Mouse (Mus musculus) heart, embryonic 15.5 days (tissue): Measurements from ENCODE around the gene Rab25. TPM values are rescaled to one million over a fixed set of nuclear protein-coding genes. Genes with fewer than 3 reads are reported as not detected.
"Not testable (repeated sequence)": the region's sequence is repeated elsewhere in the genome, so short reads cannot be mapped to it uniquely, and the experiment has no call there.

ENCODE experiments used
- ATAC-seq: fragments of 200-750 bp; cut with Nextera tagmentation; replicated peaks from 2 replicates; pipeline ENCODE4 v1.8.0; 2017; ENCODE audit warnings: low read depth, moderate TSS enrichment; ENCODE audit not compliant: insufficient number of reproducible peaks, insufficient read depth, low FRiP score
- H3K27ac ChIP-seq: fragments of 300-500 bp; sonication (generic); 2 replicates; pipeline ENCODE4 v1.5.1; 2015; ENCODE audit warnings: mild to moderate bottlenecking, inconsistent platforms
- H3K27me3 ChIP-seq: fragments of 300-500 bp; sonication (generic); 2 replicates; pipeline ENCODE4 v1.6.1; 2015; ENCODE audit warnings: inconsistent platforms
- H3K36me3 ChIP-seq: fragments of 300-500 bp; sonication (generic); 2 replicates; pipeline ENCODE4 v1.6.1; 2015; ENCODE audit warnings: mild to moderate bottlenecking, inconsistent platforms
- H3K4me1 ChIP-seq: fragments of 300-500 bp; sonication (generic); replicated peaks from 2 replicates; pipeline ENCODE4 v1.6.1; 2015; ENCODE audit warnings: inconsistent platforms
- H3K4me2 ChIP-seq: fragments of 300-500 bp; sonication (generic); 2 replicates; pipeline ENCODE4 v1.6.1; 2015; ENCODE audit warnings: inconsistent platforms, mild to moderate bottlenecking, moderate library complexity
- H3K4me3 ChIP-seq: fragments of 300-500 bp; sonication (generic); 2 replicates; pipeline ENCODE4 v1.5.1; 2015; ENCODE audit warnings: mild to moderate bottlenecking, inconsistent platforms
- H3K9ac ChIP-seq: fragments of 300-500 bp; sonication (generic); 2 replicates; pipeline ENCODE4 v1.6.1; 2015; ENCODE audit warnings: mild to moderate bottlenecking, inconsistent platforms
- H3K9me3 ChIP-seq: fragments of 300-500 bp; sonication (generic); replicated peaks from 2 replicates; pipeline ENCODE4 v1.6.1; 2016; ENCODE audit warnings: inconsistent platforms
- WGBS: fragments of 180-500 bp; shearing (Covaris S2); methylation state at CpG from one replicate; pipeline ENCODE4 v1.1.7; 2015; ENCODE audit warnings: mixed read lengths; 5-methylcytosine and 5-hydroxymethylcytosine counted together
- polyA plus RNA-seq: library from polyadenylated mRNA; unstranded; fragments of >200 nt; fragmentation: Nextera tagmentation; extraction: Ambion mirVana; gene quantifications from 2 replicates; pipeline ENCODE4 v1.2.1, GENCODE M21; 2015

Gene Rab25
- polyA plus RNA-seq, 1 experiment from 2014 or later: 0.92 TPM

DNA sequence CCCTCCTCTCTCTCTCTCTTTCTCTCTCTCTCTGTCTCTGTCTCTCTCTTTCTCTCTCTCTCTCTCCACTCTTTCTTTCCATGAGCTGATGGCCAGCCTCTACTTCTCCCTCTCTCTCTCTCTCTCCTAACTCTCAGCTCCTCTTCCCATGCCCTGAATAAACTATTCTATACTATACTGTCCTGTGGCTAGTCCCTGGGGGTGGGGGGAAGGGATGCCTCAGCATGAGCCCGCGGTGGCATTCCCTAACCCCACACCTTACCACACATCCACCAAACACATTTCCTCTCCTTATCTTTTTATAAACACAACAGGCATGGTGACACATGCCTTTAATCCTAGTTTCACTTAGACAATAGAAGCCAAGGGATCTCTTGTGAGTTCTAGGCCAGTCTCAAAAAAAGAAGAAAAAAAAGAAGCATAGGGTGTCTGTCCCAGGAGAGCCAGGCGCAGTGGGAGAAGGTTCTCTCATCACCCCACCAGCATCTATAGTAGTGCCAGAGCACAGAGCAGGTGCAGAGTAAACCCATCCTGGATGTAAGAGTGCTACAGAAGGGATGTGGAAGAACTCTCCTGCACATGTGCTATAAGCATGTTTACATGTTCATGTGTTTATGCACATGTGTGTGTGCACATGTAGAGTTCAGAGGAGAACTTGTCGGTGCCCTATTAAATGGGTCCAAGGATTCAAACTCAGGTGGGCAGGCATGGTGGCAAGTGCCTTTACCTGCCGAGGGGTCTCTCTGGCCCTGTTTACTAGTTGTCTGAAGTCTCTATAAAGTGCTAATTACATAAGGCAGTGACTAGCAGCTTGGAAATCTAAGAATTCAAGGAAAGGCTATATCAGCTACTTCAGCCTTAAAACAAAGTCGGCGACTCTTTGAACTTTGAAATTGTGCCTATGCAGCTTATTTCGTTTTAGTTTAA is 30.7 kb upstream of the Rab25 start:
- no peaks in the 10 kb centered on the region for H3K9me3 ChIP-seq
- no peak overlapping the region for H3K27ac ChIP-seq
- H3K36me3 ChIP-seq: peaks cover 27% of the 10 kb centered on the region
- WGBS: 39% methylated on average over 8 of the region's 8 CpGs
- H3K4me3 ChIP-seq: peak overlapping the region; percentile 69
- H3K4me1 ChIP-seq: peaks cover 12% of the 10 kb centered on the region
- H3K4me2 ChIP-seq: peak overlapping the region; percentile 73
- ATAC-seq: 0 out of 2 replicates have a peak, but pooled peaks have one; percentile 23
- no peaks in the 10 kb centered on the region for H3K27me3 ChIP-seq
- no peak overlapping the region for H3K9ac ChIP-seq

DNA sequence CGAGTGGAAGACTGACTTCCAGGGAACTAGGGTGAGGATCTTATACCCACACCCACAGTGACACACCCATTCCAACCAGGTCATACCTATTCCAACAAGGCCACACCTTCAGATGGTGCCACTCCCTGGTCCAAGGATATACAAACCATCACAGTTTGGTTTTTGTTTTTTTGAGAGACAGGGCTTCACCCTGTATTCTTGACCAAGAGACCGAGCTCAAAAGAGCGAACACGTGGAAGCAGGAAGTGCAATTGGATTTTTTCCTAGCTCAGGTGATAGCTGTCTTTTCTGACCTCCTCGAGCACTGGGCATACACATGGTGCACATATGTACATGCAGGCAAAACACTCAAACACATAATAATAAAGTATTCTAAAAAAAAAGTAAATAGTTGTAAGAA is 29.7 kb upstream of the Rab25 start:
- H3K9ac ChIP-seq, H3K27me3 ChIP-seq, H3K27ac ChIP-seq, H3K4me3 ChIP-seq, H3K4me2 ChIP-seq, H3K9me3 ChIP-seq, ATAC-seq: not testable (repeated sequence)
- peaks cover 18% of the 10 kb centered on the region for H3K36me3 ChIP-seq
- WGBS: 80% methylated on average over 5 of the region's 5 CpGs
- peaks cover 12% of the 10 kb centered on the region for H3K4me1 ChIP-seq

DNA sequence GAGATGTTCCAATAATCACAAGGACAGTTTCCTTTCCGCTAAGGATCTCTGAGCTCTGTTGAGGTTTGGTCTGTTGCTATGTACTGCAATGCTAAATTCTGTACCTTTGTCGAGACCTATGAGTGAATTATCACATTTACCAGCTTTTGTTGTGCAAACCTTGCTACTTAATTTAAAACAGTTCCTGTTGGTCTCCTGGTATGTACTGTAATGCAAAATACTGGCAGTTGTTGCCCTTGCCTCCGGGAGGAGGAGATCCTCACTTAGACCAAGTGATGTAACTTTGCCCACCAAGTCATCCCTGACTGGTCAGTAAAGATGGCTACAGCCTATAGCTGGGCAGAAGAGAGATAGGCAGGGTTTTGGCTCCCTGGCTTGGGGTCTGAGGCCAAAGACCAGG is 27.4 kb upstream of the Rab25 start, which contains the start of gene Ssr2:
TSS of gene Ssr2 (plus strand) at position 337 of the 400 bp plus-strand sequence.
- WGBS: 79% methylated on average over 3 of the region's 3 CpGs
- no peaks in the 10 kb centered on the region for H3K27me3 ChIP-seq
- no peak for ATAC-seq
- no peak within 1 kb of the TSS for H3K9ac ChIP-seq
- H3K4me3 ChIP-seq: no peak within 1 kb of the TSS
- no peak within 1 kb of the TSS for H3K4me2 ChIP-seq
- no peak within 1 kb of the TSS for H3K27ac ChIP-seq
- peaks cover 7% of the 10 kb centered on the region for H3K4me1 ChIP-seq
- no peaks in the 10 kb centered on the region for H3K36me3 ChIP-seq
- no peaks in the 10 kb centered on the region for H3K9me3 ChIP-seq

DNA sequence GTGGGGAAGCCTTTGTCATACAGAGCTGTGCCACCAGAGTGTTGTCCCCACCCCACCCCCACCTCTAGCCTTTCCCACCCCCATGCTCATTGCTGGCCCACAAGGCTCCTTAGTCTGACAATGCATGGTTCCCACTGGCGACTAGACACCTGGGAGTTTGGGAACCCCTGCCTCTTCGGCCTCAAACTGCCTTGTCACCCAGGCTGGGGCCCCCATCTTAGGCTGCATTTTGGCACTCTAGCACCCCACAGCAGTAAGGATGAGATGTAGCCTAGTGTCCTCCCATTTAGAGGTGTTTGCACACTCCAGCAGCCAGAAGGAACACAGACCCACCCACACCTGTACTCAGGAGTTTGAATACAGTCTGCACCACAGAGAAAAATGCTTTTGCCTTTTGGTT is 25.7 kb upstream of the Rab25 start:
- Histone ChIP-seq H3K4me2 (no peak overlapping the region), H3K9me3 (no peaks in the 10 kb centered on the region), H3K4me1 (no peaks in the 10 kb centered on the region), H3K4me3 (no peak overlapping the region), H3K27me3 (no peaks in the 10 kb centered on the region), H3K27ac (no peak overlapping the region), H3K9ac (no peak overlapping the region), H3K36me3 (peaks cover 12% of the 10 kb centered on the region)
- no peak for ATAC-seq
- 75% methylated on average over 2 of the region's 2 CpGs for WGBS

DNA sequence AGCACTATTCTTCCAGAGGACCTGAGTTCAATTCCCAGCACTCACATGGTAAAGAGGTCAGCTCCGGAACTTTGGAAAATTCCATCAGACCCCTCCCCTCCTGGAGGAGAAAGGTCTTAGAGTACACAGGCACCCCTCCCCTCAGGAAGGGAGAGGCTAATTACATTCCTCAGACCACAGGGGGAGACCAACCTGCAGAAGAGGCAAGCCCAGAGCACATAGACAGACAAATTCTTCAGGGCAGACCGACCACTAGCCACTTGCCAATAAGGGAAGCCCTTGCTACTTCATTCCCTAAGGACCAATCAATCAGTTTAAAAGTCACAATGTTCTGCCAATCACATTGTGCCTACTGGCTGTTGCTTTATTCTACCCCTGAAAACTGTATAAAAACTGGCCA is 24.7 kb upstream of the Rab25 start:
- Histone ChIP-seq H3K27ac (no peak overlapping the region), H3K9ac (no peak overlapping the region), H3K27me3 (no peaks in the 10 kb centered on the region), H3K4me1 (no peaks in the 10 kb centered on the region), H3K4me3 (no peak overlapping the region), H3K9me3 (no peaks in the 10 kb centered on the region), H3K4me2 (no peak overlapping the region), H3K36me3 (peaks cover 22% of the 10 kb centered on the region)
- WGBS: 77% methylated on average over 2 of the region's 2 CpGs
- ATAC-seq: no peak

DNA sequence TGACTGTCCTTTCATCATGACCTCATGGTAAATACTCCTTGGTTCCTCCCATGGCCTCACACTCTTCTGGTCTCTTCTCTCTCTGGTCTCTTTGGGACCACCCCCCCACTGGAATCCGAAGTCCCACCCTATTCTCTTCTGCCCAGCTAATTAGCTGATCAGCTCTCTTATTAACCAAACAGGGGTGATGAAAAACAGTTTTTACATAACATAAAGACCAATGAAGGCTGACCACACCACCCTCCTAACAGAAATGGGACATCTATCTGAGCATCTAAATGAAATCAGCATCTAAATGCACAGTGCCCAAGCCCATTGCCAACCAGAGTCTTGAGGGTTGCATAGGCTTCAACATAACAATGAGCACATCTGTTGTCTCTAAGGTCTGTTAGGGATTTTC is 23.8 kb upstream of the Rab25 start:
- Histone ChIP-seq H3K27me3 (no peaks in the 10 kb centered on the region), H3K36me3 (peaks cover 29% of the 10 kb centered on the region), H3K4me2 (no peak overlapping the region), H3K27ac (no peak overlapping the region), H3K4me3 (no peak overlapping the region), H3K9me3 (no peaks in the 10 kb centered on the region), H3K9ac (no peak overlapping the region), H3K4me1 (no peaks in the 10 kb centered on the region)
- WGBS: 83% methylated on average over 1 of the region's 1 CpGs
- no peak for ATAC-seq

DNA sequence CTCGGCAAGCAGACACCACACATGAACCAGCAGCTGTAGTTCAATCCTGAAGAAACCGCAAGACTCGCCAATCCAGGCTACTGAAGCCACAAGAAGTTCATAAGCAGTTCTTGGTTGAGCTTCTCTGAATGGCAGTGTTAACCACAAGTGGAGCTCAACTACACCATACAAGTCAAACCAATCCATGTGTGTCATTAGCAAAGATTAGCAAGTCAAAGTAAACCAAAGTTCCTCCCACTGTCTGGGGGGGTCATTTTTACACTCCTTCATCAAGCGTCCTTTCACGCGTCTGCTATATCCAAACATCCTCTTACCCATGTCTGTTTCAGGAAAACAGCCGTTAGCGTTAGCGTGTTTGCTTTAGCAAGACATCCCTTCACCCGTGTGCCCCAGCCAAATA is 22.2 kb upstream of the Rab25 start:
- no peak overlapping the region for H3K9ac ChIP-seq
- no peak overlapping the region for H3K4me2 ChIP-seq
- H3K4me1 ChIP-seq: peaks cover 10% of the 10 kb centered on the region
- no peak overlapping the region for H3K27ac ChIP-seq
- H3K27me3 ChIP-seq: no peaks in the 10 kb centered on the region
- no peaks in the 10 kb centered on the region for H3K9me3 ChIP-seq
- WGBS: 91% methylated on average over 10 of the region's 10 CpGs
- peaks cover 44% of the 10 kb centered on the region for H3K36me3 ChIP-seq
- no peak for ATAC-seq
- no peak overlapping the region for H3K4me3 ChIP-seq

DNA sequence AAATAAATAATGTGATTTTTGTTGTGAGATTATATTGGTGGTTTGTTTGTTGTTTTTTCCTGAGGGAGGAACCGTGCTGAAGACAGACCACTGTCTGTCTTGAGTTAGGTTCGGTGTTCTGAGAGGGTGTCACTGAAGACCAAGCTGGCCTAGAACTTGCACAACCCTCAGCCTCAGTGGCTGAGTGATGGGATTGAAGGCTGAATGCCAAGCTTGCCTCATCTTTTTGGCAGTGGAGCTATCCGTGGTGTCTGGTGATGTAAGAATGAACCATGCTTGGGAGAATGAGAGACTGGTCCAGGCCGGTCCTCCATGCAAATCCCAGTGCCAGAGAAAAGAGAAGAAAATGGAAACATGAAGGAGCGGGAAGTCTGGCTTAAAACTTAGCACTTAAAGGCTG is 21.6 kb upstream of the Rab25 start:
- H3K36me3 ChIP-seq: peaks cover 50% of the 10 kb centered on the region
- 91% methylated on average over 5 of the region's 5 CpGs for WGBS

DNA sequence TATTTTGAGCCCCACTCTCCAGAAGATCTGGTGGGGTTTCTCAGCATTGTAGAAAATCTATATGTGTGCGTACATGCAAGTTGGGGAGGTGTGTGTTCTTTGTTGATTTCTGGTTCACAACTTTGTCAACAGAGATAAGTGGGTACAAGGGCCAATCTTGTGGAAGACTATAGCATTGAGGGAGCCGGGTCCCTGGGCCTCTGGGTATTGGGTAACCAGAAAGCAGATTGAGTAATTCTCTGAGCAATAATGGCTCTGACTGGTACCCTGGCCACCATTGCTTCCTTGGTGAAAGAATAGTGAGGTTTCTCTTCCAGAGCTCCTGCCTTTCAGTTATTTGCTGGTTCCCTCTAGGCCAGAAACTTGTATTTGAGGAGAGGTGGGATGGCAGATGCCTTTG is 21.0 kb upstream of the Rab25 start:
- Histone ChIP-seq H3K27me3 (no peaks in the 10 kb centered on the region), H3K36me3 (peaks cover 56% of the 10 kb centered on the region), H3K9ac (no peak overlapping the region), H3K4me2 (no peak overlapping the region), H3K4me3 (no peak overlapping the region), H3K4me1 (peaks cover 10% of the 10 kb centered on the region), H3K9me3 (no peaks in the 10 kb centered on the region), H3K27ac (no peak overlapping the region)
- WGBS: 93% methylated on average over 2 of the region's 2 CpGs
- ATAC-seq: no peak

More for the DNA sequence above, 21.6 kb upstream of the Rab25 start:
- no peaks in the 10 kb centered on the region for H3K9me3 ChIP-seq
- ATAC-seq: no peak
- no peak overlapping the region for H3K4me3 ChIP-seq
- H3K4me2 ChIP-seq: no peak overlapping the region
- H3K27ac ChIP-seq: no peak overlapping the region
- no peaks in the 10 kb centered on the region for H3K27me3 ChIP-seq
- no peak overlapping the region for H3K9ac ChIP-seq
- peaks cover 10% of the 10 kb centered on the region for H3K4me1 ChIP-seq

DNA sequence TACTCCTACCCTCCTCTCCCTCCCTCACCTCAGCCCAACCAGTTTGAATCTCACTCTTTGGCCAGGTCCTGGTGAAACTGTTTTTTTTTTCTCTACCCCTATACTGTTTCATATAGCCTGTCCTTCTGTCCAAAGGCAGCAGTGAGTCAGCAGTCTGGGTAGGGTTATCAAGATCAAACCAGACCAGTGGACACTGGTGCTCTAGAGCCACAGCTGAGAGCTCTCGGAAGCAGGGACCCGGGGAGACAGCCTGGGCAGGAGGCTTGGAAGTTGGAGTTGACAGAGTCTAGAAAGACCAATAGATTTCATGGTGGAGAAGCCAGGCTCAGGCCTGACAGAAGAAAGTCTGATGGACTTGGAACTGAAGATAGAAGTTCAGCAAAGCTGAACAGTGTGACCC is 20.5 kb upstream of the Rab25 start:
- Histone ChIP-seq H3K9ac (no peak overlapping the region), H3K27me3 (no peaks in the 10 kb centered on the region), H3K36me3 (peaks cover 61% of the 10 kb centered on the region), H3K9me3 (no peaks in the 10 kb centered on the region), H3K4me2 (no peak overlapping the region), H3K27ac (no peak overlapping the region), H3K4me3 (no peak overlapping the region), H3K4me1 (peaks cover 10% of the 10 kb centered on the region)
- no peak for ATAC-seq
- WGBS: 88% methylated on average over 2 of the region's 2 CpGs

DNA sequence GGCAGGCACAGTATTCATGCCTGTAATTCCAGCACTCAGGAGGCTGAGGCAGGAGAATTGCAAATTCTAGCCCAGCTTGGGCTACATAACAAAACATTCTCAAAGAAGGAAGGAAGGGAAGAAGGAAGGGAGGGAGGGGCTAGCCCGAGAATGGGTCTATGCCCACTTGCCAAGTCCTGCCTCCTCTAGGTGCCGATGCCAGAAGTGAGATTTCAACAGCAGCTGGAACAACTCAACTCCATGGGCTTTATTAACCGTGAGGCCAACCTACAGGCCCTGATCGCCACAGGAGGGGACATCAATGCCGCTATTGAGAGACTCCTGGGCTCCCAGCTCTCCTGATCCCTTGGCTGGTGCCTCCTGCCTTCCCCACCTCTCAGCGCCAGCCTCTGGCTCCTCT is 19.8 kb upstream of the Rab25 start:
- 76% methylated on average over 6 of the region's 6 CpGs for WGBS
- H3K4me1 ChIP-seq: peaks cover 10% of the 10 kb centered on the region
- no peak overlapping the region for H3K4me3 ChIP-seq
- H3K36me3 ChIP-seq: peaks cover 68% of the 10 kb centered on the region
- no peak overlapping the region for H3K9ac ChIP-seq
- no peak for ATAC-seq
- H3K27ac ChIP-seq: no peak overlapping the region
- no peaks in the 10 kb centered on the region for H3K27me3 ChIP-seq
- H3K4me2 ChIP-seq: no peak overlapping the region
- no peaks in the 10 kb centered on the region for H3K9me3 ChIP-seq

DNA sequence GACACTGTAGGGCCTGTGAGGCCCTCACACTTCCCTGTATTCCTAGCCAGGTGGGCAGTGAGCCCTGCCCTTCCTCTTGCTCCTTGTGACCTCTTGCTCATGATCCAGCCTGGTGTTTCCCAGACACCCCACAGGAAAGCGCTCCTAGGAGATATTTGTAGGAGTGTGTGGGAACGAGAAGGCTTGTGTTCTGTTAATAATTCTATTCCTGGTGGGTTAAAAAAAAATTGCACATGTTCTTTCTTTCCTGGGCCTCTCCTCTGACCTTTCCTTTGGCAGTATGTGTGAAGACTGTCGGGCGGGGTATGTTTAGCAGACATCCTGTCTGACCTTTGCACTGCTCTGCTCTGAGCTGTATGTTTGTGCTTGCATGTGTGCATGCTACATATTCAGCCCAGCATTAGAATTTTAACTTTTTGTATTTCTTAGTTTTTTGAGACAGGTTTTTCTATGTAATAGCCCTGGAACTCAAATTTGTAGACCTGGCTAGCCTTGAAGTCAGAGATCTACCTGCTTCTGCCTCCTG is 18.5 kb upstream of the Rab25 start:
- Histone ChIP-seq H3K4me1 (peaks cover 10% of the 10 kb centered on the region), H3K9ac (no peak overlapping the region), H3K36me3 (peaks cover 71% of the 10 kb centered on the region), H3K4me3 (no peak overlapping the region), H3K27me3 (no peaks in the 10 kb centered on the region), H3K9me3 (no peaks in the 10 kb centered on the region), H3K4me2 (no peak overlapping the region), H3K27ac (peak overlapping the region; percentile 37)
- WGBS: 74% methylated on average over 4 of the region's 4 CpGs
- no peak; the same call in 1 of the 2 replicates for ATAC-seq
